Mouse (Mus musculus): ENCODE measurements around the gene Olfr1188. TPM values are rescaled to one million over a fixed set of nuclear protein-coding genes. Genes with fewer than 3 reads are reported as not detected.
"Not testable (repeated sequence)": the region's sequence is repeated elsewhere in the genome, so short reads cannot be mapped to it uniquely, and the experiment has no call there.

Gene Olfr1188
- total RNA-seq (2015) (not detected in 2 replicates), total RNA-seq (2017) (not detected in 2 replicates)

DNA sequence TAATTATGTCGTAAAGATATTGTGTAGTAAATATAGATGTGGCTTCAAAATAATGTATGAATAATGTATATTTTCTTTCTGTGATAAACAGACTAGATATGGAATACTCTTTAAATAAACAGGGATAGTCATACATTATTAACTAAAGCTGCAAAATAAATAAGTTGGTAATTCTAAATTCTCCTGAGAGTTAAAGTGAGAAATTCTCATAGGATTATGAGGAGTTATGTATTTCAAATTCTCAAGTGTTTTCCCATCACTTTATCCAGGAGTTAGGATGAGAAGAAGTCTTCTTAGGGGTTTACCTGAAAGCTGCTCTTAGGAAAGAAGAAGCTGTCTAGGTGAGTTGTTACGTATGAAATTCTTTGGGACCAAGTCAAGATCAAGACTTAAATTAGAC is at the start of gene Olfr1188:
TSS of gene Olfr1188 (plus strand) at position 301 of the 400 bp plus-strand sequence.
- ATAC-seq (replicated peaks; ENCODE audit: poor library complexity) = no peak

- ATAC-seq (replicated peaks; ENCODE audit: poor library complexity) = no peak
Measured at GRCm38 (mm10) chr2:88518251-88518650, 38.5 kb upstream of the Olfr1188 start, which contains the start of gene Olfr1186. Gene Olfr1186 (plus strand): TSS chr2:88518551.

DNA sequence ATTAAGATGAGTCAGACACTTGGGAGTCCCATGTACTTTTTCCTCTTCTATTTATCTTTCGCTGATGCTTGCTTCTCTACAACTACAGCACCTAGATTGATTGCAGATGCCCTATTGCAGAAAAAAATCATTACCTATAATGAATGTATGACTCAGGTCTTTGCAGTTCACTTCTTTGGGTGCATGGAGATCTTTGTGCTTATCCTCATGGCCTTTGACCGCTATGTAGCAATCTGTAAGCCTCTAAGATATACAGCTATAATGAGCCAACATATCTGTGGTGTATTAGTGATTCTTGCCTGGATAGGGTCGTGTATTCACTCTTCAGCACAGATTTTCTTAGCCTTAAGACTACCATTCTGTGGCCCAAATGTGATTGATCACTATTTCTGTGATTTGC is 31.0 kb upstream of the Olfr1188 start:
- ATAC-seq (replicated peaks; ENCODE audit: poor library complexity) = no peak

GRCm38 (mm10) chr2:88572696-88573095 is 16.0 kb downstream of the Olfr1188 start:
- ATAC-seq (replicated peaks; ENCODE audit: poor library complexity) = not testable (repeated sequence)

DNA sequence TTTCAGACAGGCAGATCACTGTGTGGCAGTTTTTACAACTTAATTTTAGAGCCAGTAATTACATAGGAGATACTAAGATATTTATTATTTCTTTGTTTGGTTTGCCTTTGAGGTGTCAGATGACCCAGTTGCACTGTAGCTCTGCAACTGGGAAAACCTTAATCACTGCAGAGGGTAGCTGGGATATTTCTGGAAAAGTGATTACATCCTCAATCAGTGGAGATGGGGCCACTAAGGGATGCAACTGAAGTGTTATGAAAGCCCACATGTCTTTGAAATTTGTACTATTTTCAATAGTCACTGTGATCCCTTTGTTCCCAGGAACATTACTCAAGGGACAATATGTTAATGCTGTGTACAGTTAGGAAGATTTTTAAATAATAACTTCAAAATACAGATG is 29.4 kb downstream of the Olfr1188 start, which contains the start of gene Olfr1189:
TSS of gene Olfr1189 (plus strand) at position 301 of the 400 bp plus-strand sequence.
- ATAC-seq (replicated peaks; ENCODE audit: poor library complexity) = no peak

Other genes with a start within 250 kb of the Olfr1188 start
- gene Olfr1174-ps, start 241.8 kb upstream of the Olfr1188 start, total RNA-seq (2015) = not detected in 2 replicates
- gene Olfr1174-ps, start 241.8 kb upstream of the Olfr1188 start, total RNA-seq (2017) = not detected in 2 replicates
- not detected in 2 replicates for gene Olfr1175-ps, start 229.7 kb upstream of the Olfr1188 start, total RNA-seq (2015)
- not detected in 2 replicates for gene Olfr1175-ps, start 229.7 kb upstream of the Olfr1188 start, total RNA-seq (2017)
- gene Olfr1176, start 220.2 kb upstream of the Olfr1188 start, total RNA-seq (2015) = not detected in 2 replicates
- gene Olfr1176, start 220.2 kb upstream of the Olfr1188 start, total RNA-seq (2017) = not detected in 2 replicates
- gene Olfr1177-ps, start 210.4 kb upstream of the Olfr1188 start, total RNA-seq (2015) = not detected in 2 replicates
- not detected in 2 replicates for gene Olfr1177-ps, start 210.4 kb upstream of the Olfr1188 start, total RNA-seq (2017)
- not detected in 2 replicates for gene Olfr1178, start 169.9 kb upstream of the Olfr1188 start, total RNA-seq (2015)
- gene Olfr1178, start 169.9 kb upstream of the Olfr1188 start, total RNA-seq (2017) = not detected in 2 replicates
- not detected in 2 replicates for gene Olfr1179, start 150.5 kb upstream of the Olfr1188 start, total RNA-seq (2015)
- not detected in 2 replicates for gene Olfr1179, start 150.5 kb upstream of the Olfr1188 start, total RNA-seq (2017)
- not detected in 2 replicates for gene Olfr1180, start 137.8 kb upstream of the Olfr1188 start, total RNA-seq (2015)
- gene Olfr1180, start 137.8 kb upstream of the Olfr1188 start, total RNA-seq (2017) = not detected in 2 replicates
- gene Olfr1181, start 130.8 kb upstream of the Olfr1188 start, total RNA-seq (2015) = not detected in 2 replicates
- not detected in 2 replicates for gene Olfr1181, start 130.8 kb upstream of the Olfr1188 start, total RNA-seq (2017)
- not detected in 2 replicates for gene Gm13757, start 107.8 kb upstream of the Olfr1188 start, total RNA-seq (2015)
- not detected in 2 replicates for gene Gm13757, start 107.8 kb upstream of the Olfr1188 start, total RNA-seq (2017)
- gene Olfr1183, start 102.1 kb upstream of the Olfr1188 start, total RNA-seq (2015) = not detected in 2 replicates
- gene Olfr1183, start 102.1 kb upstream of the Olfr1188 start, total RNA-seq (2017) = not detected in 2 replicates
- gene Olfr1184, start 73.3 kb upstream of the Olfr1188 start, total RNA-seq (2015) = not detected in 2 replicates
- not detected in 2 replicates for gene Olfr1184, start 73.3 kb upstream of the Olfr1188 start, total RNA-seq (2017)
- not detected in 2 replicates for gene Olfr1185-ps1, start 63.6 kb upstream of the Olfr1188 start, total RNA-seq (2015)
- gene Olfr1185-ps1, start 63.6 kb upstream of the Olfr1188 start, total RNA-seq (2017) = not detected in 2 replicates
- gene Olfr1186, start 38.4 kb upstream of the Olfr1188 start, total RNA-seq (2015) = not detected in 2 replicates
- not detected in 2 replicates for gene Olfr1186, start 38.4 kb upstream of the Olfr1188 start, total RNA-seq (2017)
- gene Olfr1189, start 29.5 kb downstream of the Olfr1188 start, total RNA-seq (2015) = not detected in 2 replicates
- not detected in 2 replicates for gene Olfr1189, start 29.5 kb downstream of the Olfr1188 start, total RNA-seq (2017)
- gene Olfr1191-ps1, start 83.6 kb downstream of the Olfr1188 start, total RNA-seq (2015) = not detected in 2 replicates
- not detected in 2 replicates for gene Olfr1191-ps1, start 83.6 kb downstream of the Olfr1188 start, total RNA-seq (2017)
- gene Olfr1192-ps1, start 91.6 kb downstream of the Olfr1188 start, total RNA-seq (2015) = not detected in 2 replicates
- not detected in 2 replicates for gene Olfr1192-ps1, start 91.6 kb downstream of the Olfr1188 start, total RNA-seq (2017)
- not detected in 2 replicates for gene Olfr1193, start 118.7 kb downstream of the Olfr1188 start, total RNA-seq (2015)
- gene Olfr1193, start 118.7 kb downstream of the Olfr1188 start, total RNA-seq (2017) = not detected in 2 replicates
- not detected in 2 replicates for gene Olfr1195, start 132.3 kb downstream of the Olfr1188 start, total RNA-seq (2015)
- gene Olfr1195, start 132.3 kb downstream of the Olfr1188 start, total RNA-seq (2017) = not detected in 2 replicates
- gene Olfr1196, start 147.7 kb downstream of the Olfr1188 start, total RNA-seq (2015) = not detected in 2 replicates
- gene Olfr1196, start 147.7 kb downstream of the Olfr1188 start, total RNA-seq (2017) = not detected in 2 replicates
- gene Olfr1197, start 175.4 kb downstream of the Olfr1188 start, total RNA-seq (2015) = not detected in 2 replicates
- gene Olfr1197, start 175.4 kb downstream of the Olfr1188 start, total RNA-seq (2017) = not detected in 2 replicates
- not detected in 2 replicates for gene Olfr1198, start 194.4 kb downstream of the Olfr1188 start, total RNA-seq (2015)
- gene Olfr1198, start 194.4 kb downstream of the Olfr1188 start, total RNA-seq (2017) = not detected in 2 replicates
- gene Olfr1199, start 203.5 kb downstream of the Olfr1188 start, total RNA-seq (2015) = not detected in 2 replicates
- gene Olfr1199, start 203.5 kb downstream of the Olfr1188 start, total RNA-seq (2017) = not detected in 2 replicates
- gene Olfr1200, start 213.6 kb downstream of the Olfr1188 start, total RNA-seq (2015) = not detected in 2 replicates
- gene Olfr1200, start 213.6 kb downstream of the Olfr1188 start, total RNA-seq (2017) = not detected in 2 replicates
- gene Olfr1201, start 236.1 kb downstream of the Olfr1188 start, total RNA-seq (2015) = not detected in 2 replicates
- gene Olfr1201, start 236.1 kb downstream of the Olfr1188 start, total RNA-seq (2017) = not detected in 2 replicates

Data from megakaryocyte progenitor cell, adult 5-6 weeks (primary cell).